Mouse (Mus musculus) kidney, adult 2 months (tissue): Measurements from ENCODE around the gene Sptan1.

Experiments used
- CTCF ChIP-seq: fragments of 200-500 bp; conservative IDR thresholded peaks from 2 replicates; pipeline ENCODE4 v1.5.1; 2011; ENCODE audit warnings: low read depth, mild to moderate bottlenecking, control low read depth, low read length, moderate library complexity, mixed read lengths; ENCODE audit not compliant: insufficient read depth, insufficient read length
- POLR2A ChIP-seq: fragments of 200-500 bp; IDR thresholded peaks from one replicate; pipeline ENCODE4 v1.6.1; 2011; ENCODE audit warnings: low read depth, low read length, control low read depth

GRCm38 (mm10) chr2:30032957-30033356 is 67.6 kb downstream of the Sptan1 start:
- TF ChIP-seq CTCF (no peak), POLR2A (no peak)
